Mouse (Mus musculus): ENCODE data around the gene Adig. TPM values are rescaled to one million over a fixed set of nuclear protein-coding genes. Genes with fewer than 3 reads are reported as not detected.

Adig gene
- polyA plus RNA-seq, 1 experiment from 2014 or later, result not detected

- Histone ChIP-seq H3K36me3 (ENCODE audit: control insufficient read depth, insufficient read depth) (peaks cover 56% of the 10 kb centered on the region), H3K4me3 (ENCODE audit: low read depth, low read length) (no peak overlapping the region), H3K9me3 (ENCODE audit: control insufficient read depth) (no peaks in the 10 kb centered on the region), H3K27me3 (replicated peaks; ENCODE audit: control insufficient read depth, insufficient read depth, low read length) (no peaks in the 10 kb centered on the region), H3K4me1 (replicated peaks; ENCODE audit: control insufficient read depth, insufficient read depth, low read length) (no peaks in the 10 kb centered on the region), H3K4me2 (replicated peaks; ENCODE audit: low read depth) (no peak overlapping the region), H3K9ac (ENCODE audit: low read depth, low read length) (no peak overlapping the region), H3K27ac (ENCODE audit: low read depth, low read length) (no peak overlapping the region)
- no peak for ATAC-seq
- 79% methylated on average over 5 of the region's 5 CpGs for WGBS
- TF ChIP-seq CTCF (IDR thresholded peaks at IDR 0.05; ENCODE audit: low read depth), result no peak
These were observed 4.0 kb upstream of the Adig start for GRCm38 (mm10) chr2:158498457-158498856.

GRCm38 (mm10) chr2:158503226-158503625 lies 814 bp downstream of the Adig start:
- 82% methylated on average over 7 of the region's 7 CpGs for WGBS
- no peak for TF ChIP-seq CTCF (IDR thresholded peaks at IDR 0.05; ENCODE audit: low read depth)

GRCm38 (mm10) chr2:158503671-158504070 lies 1.3 kb downstream of the Adig start:
- Histone ChIP-seq H3K9ac (ENCODE audit: low read depth, low read length) (no peak overlapping the region), H3K4me1 (replicated peaks; ENCODE audit: control insufficient read depth, insufficient read depth, low read length) (no peaks in the 10 kb centered on the region), H3K4me3 (ENCODE audit: low read depth, low read length) (no peak overlapping the region), H3K9me3 (ENCODE audit: control insufficient read depth) (no peaks in the 10 kb centered on the region), H3K27ac (ENCODE audit: low read depth, low read length) (no peak overlapping the region), H3K27me3 (replicated peaks; ENCODE audit: control insufficient read depth, insufficient read depth, low read length) (no peaks in the 10 kb centered on the region), H3K4me2 (replicated peaks; ENCODE audit: low read depth) (no peak overlapping the region), H3K36me3 (ENCODE audit: control insufficient read depth, insufficient read depth) (peaks cover 10% of the 10 kb centered on the region; the same call in 1 of the 2 replicates)
- no peak for TF ChIP-seq CTCF (IDR thresholded peaks at IDR 0.05; ENCODE audit: low read depth)
- no peak for ATAC-seq
- WGBS, result 76% methylated on average over 4 of the region's 4 CpGs

More at GRCm38 (mm10) chr2:158503226-158503625, 814 bp downstream of the Adig start:
- no peak overlapping the region for H3K27ac ChIP-seq (ENCODE audit: low read depth, low read length)
- H3K27me3 ChIP-seq (replicated peaks; ENCODE audit: control insufficient read depth, insufficient read depth, low read length), result no peaks in the 10 kb centered on the region
- no peaks in the 10 kb centered on the region for H3K4me1 ChIP-seq (replicated peaks; ENCODE audit: control insufficient read depth, insufficient read depth, low read length)
- no peak for ATAC-seq
- no peak overlapping the region for H3K4me2 ChIP-seq (replicated peaks; ENCODE audit: low read depth)
- H3K9ac ChIP-seq (ENCODE audit: low read depth, low read length), result no peak overlapping the region
- peaks cover 11% of the 10 kb centered on the region; the same call in 1 of the 2 replicates for H3K36me3 ChIP-seq (ENCODE audit: control insufficient read depth, insufficient read depth)
- H3K4me3 ChIP-seq (ENCODE audit: low read depth, low read length), result no peak overlapping the region
- H3K9me3 ChIP-seq (ENCODE audit: control insufficient read depth), result no peaks in the 10 kb centered on the region

GRCm38 (mm10) chr2:158506475-158506874 lies 4.1 kb downstream of the Adig start:
- H3K9ac ChIP-seq (ENCODE audit: low read depth, low read length), result no peak overlapping the region
- H3K4me1 ChIP-seq (replicated peaks; ENCODE audit: control insufficient read depth, insufficient read depth, low read length), result no peaks in the 10 kb centered on the region
- H3K4me3 ChIP-seq (ENCODE audit: low read depth, low read length), result no peak overlapping the region
- ATAC-seq, result no peak
- no peaks in the 10 kb centered on the region for H3K9me3 ChIP-seq (ENCODE audit: control insufficient read depth)
- H3K4me2 ChIP-seq (replicated peaks; ENCODE audit: low read depth), result no peak overlapping the region
- no peak for TF ChIP-seq CTCF (IDR thresholded peaks at IDR 0.05; ENCODE audit: low read depth)
- WGBS, result 81% methylated on average over 5 of the region's 5 CpGs
- no peaks in the 10 kb centered on the region for H3K36me3 ChIP-seq (ENCODE audit: control insufficient read depth, insufficient read depth)
- no peaks in the 10 kb centered on the region for H3K27me3 ChIP-seq (replicated peaks; ENCODE audit: control insufficient read depth, insufficient read depth, low read length)
- no peak overlapping the region for H3K27ac ChIP-seq (ENCODE audit: low read depth, low read length)

- no peak overlapping the region for H3K4me2 ChIP-seq (replicated peaks; ENCODE audit: low read depth)
- H3K36me3 ChIP-seq (ENCODE audit: control insufficient read depth, insufficient read depth), result no peaks in the 10 kb centered on the region
- H3K27ac ChIP-seq (ENCODE audit: low read depth, low read length), result no peak overlapping the region
- H3K4me3 ChIP-seq (ENCODE audit: low read depth, low read length), result no peak overlapping the region
- 93% methylated on average over 10 of the region's 10 CpGs for WGBS
- H3K4me1 ChIP-seq (replicated peaks; ENCODE audit: control insufficient read depth, insufficient read depth, low read length), result no peaks in the 10 kb centered on the region
- no peak overlapping the region for H3K9ac ChIP-seq (ENCODE audit: low read depth, low read length)
- H3K9me3 ChIP-seq (ENCODE audit: control insufficient read depth), result no peaks in the 10 kb centered on the region
- no peak for TF ChIP-seq CTCF (IDR thresholded peaks at IDR 0.05; ENCODE audit: low read depth)
- ATAC-seq, result no peak
- no peaks in the 10 kb centered on the region for H3K27me3 ChIP-seq (replicated peaks; ENCODE audit: control insufficient read depth, insufficient read depth, low read length)
These were observed 4.6 kb downstream of the Adig start for GRCm38 (mm10) chr2:158507046-158507445.

GRCm38 (mm10) chr2:158510665-158511064 lies 8.3 kb downstream of the Adig start:
- no peak for ATAC-seq
- H3K9me3 ChIP-seq (ENCODE audit: control insufficient read depth), result no peaks in the 10 kb centered on the region
- H3K4me3 ChIP-seq (ENCODE audit: low read depth, low read length), result no peak overlapping the region
- no peak overlapping the region for H3K4me2 ChIP-seq (replicated peaks; ENCODE audit: low read depth)
- no peaks in the 10 kb centered on the region for H3K4me1 ChIP-seq (replicated peaks; ENCODE audit: control insufficient read depth, insufficient read depth, low read length)
- no peaks in the 10 kb centered on the region for H3K36me3 ChIP-seq (ENCODE audit: control insufficient read depth, insufficient read depth)
- no peak for TF ChIP-seq CTCF (IDR thresholded peaks at IDR 0.05; ENCODE audit: low read depth)
- H3K9ac ChIP-seq (ENCODE audit: low read depth, low read length), result no peak overlapping the region
- WGBS, result 49% methylated on average over 6 of the region's 6 CpGs
- H3K27ac ChIP-seq (ENCODE audit: low read depth, low read length), result no peak overlapping the region
- no peaks in the 10 kb centered on the region for H3K27me3 ChIP-seq (replicated peaks; ENCODE audit: control insufficient read depth, insufficient read depth, low read length)

- no peaks in the 10 kb centered on the region for H3K36me3 ChIP-seq (ENCODE audit: control insufficient read depth, insufficient read depth)
- no peaks in the 10 kb centered on the region for H3K9me3 ChIP-seq (ENCODE audit: control insufficient read depth)
- TF ChIP-seq CTCF (IDR thresholded peaks at IDR 0.05; ENCODE audit: low read depth), result no peak
- H3K27me3 ChIP-seq (replicated peaks; ENCODE audit: control insufficient read depth, insufficient read depth, low read length), result no peaks in the 10 kb centered on the region
- H3K4me3 ChIP-seq (ENCODE audit: low read depth, low read length), result no peak within 1 kb of the TSS
- H3K9ac ChIP-seq (ENCODE audit: low read depth, low read length), result no peak within 1 kb of the TSS
- no peaks in the 10 kb centered on the region for H3K4me1 ChIP-seq (replicated peaks; ENCODE audit: control insufficient read depth, insufficient read depth, low read length)
- no peak within 1 kb of the TSS for H3K4me2 ChIP-seq (replicated peaks; ENCODE audit: low read depth)
- no peak within 1 kb of the TSS for H3K27ac ChIP-seq (ENCODE audit: low read depth, low read length)
- no peak for ATAC-seq
- WGBS, result 75% methylated on average over 10 of the region's 10 CpGs
These were observed 10.1 kb downstream of the Adig start, which contains the start of gene Arhgap40 for GRCm38 (mm10) chr2:158512528-158512927. TSS of gene Arhgap40 (plus strand) at chr2:158512796.
